Mouse (Mus musculus) stomach, embryonic 15.5 days (tissue): ENCODE measurements at regions not wholly inside any gene's neighbourhood (a gene's known extent, or its start where the extent isn't known, plus 50 kb on each side); places are given as distances from the start of the nearest gene placed in this dataset.

ENCODE experiments used
- ATAC-seq: fragments of 200-750 bp; cut with Nextera tagmentation; 2 replicates; pipeline ENCODE4 v1.8.0; 2017; ENCODE audit warnings: low read depth, moderate number of reproducible peaks, moderate TSS enrichment; ENCODE audit not compliant: insufficient read depth, low FRiP score
- H3K27ac ChIP-seq: fragments of 300-500 bp; sonication (generic); 2 replicates; pipeline ENCODE4 v1.5.1; 2015; ENCODE audit warnings: mild to moderate bottlenecking, inconsistent platforms
- H3K27me3 ChIP-seq: fragments of 300-500 bp; sonication (generic); replicated peaks from 2 replicates; pipeline ENCODE4 v1.6.1; 2015; ENCODE audit warnings: inconsistent platforms
- H3K36me3 ChIP-seq: fragments of 300-500 bp; sonication (generic); 2 replicates; pipeline ENCODE4 v1.6.1; 2015; ENCODE audit warnings: inconsistent platforms
- H3K4me1 ChIP-seq: fragments of 300-500 bp; sonication (generic); 2 replicates; pipeline ENCODE4 v1.6.1; 2015; ENCODE audit warnings: inconsistent platforms
- H3K4me2 ChIP-seq: fragments of 300-500 bp; sonication (generic); 2 replicates; pipeline ENCODE4 v1.6.1; 2015; ENCODE audit warnings: mild to moderate bottlenecking, inconsistent platforms
- H3K4me3 ChIP-seq: fragments of 300-500 bp; sonication (generic); replicated peaks from 2 replicates; pipeline ENCODE4 v1.5.1; 2015; ENCODE audit warnings: inconsistent platforms
- H3K9ac ChIP-seq: fragments of 300-500 bp; sonication (generic); 2 replicates; pipeline ENCODE4 v1.6.1; 2015; ENCODE audit warnings: inconsistent platforms
- H3K9me3 ChIP-seq: fragments of 300-500 bp; sonication (generic); 2 replicates; pipeline ENCODE4 v1.6.1; 2016; ENCODE audit warnings: inconsistent platforms
- WGBS: fragments of 180-500 bp; shearing (Covaris S2); methylation state at CpG from one replicate; pipeline ENCODE4 v1.1.7; 2015; 5-methylcytosine and 5-hydroxymethylcytosine counted together

DNA sequence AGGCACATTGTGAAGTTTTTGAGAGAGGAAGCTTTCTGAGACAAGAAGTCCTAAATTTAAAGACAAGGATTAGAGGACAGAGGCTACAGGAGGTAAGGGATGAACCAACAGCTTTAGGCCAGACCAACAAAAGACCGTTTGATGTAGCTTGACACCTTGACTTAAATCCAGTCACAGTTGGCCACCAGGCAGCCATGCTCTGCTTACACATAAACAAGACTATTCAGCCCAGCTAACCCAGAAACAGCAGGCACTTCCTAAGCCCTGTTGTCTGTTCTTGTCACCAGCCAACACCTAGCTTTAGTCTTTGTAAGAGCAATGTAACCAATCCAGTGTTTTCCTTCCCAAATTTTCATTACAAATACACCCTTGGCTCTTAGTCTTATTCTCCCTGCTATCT is 159.9 kb upstream of the Plekha5 start:
- Histone ChIP-seq H3K4me2 (no peak overlapping the region), H3K27ac (no peak overlapping the region), H3K4me3 (no peak overlapping the region), H3K9me3 (no peaks in the 10 kb centered on the region), H3K4me1 (no peaks in the 10 kb centered on the region), H3K27me3 (no peaks in the 10 kb centered on the region), H3K36me3 (no peaks in the 10 kb centered on the region), H3K9ac (no peak overlapping the region)
- no peak for ATAC-seq
- WGBS, result 41% methylated on average over 1 of the region's 1 CpGs

DNA sequence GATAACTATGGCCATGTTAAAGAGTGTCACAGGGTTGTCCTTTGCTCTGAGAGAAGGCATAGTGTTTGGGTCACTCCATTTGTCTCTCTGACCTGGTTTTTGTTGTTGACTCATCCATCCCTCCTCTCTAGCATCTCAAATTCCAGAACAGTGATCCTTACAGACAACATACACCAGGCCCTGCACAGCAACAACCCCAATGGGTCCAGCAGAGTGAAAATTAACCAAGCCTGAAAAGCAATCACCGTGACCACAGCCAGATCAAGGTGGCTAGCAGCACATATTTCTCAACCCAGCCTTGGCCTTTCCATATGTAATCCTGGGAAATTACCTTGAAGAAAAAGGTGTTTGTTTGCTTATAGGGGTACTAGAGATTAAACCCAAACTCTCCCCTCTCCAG is 162.0 kb upstream of the Plekha5 start:
- H3K4me1 ChIP-seq, result no peaks in the 10 kb centered on the region
- ATAC-seq, result no peak
- no peak overlapping the region for H3K4me2 ChIP-seq
- no peaks in the 10 kb centered on the region for H3K36me3 ChIP-seq
- no peak overlapping the region for H3K27ac ChIP-seq
- H3K9ac ChIP-seq, result no peak overlapping the region
- H3K27me3 ChIP-seq, result no peaks in the 10 kb centered on the region
- H3K4me3 ChIP-seq, result no peak overlapping the region
- H3K9me3 ChIP-seq, result no peaks in the 10 kb centered on the region
- WGBS, result 81% methylated on average over 1 of the region's 1 CpGs

DNA sequence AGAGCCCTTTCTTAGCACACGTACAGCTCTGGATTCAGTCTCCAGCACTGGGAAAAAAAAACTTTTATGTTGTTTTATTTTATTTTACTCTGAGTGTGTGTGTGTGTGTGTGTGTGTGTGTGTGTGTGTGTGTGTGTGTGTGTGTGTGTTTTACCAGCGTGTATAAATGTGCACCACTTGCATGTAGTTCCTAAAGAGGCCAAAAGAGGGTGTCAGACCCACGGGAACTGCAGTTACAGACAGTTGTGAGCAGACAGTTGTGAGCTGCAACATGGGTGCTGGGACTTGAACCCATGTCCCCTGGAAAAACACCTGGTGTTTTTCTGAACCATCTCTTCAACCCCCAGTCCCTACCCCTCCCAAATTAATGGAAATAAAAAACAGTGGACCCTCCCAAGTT is 165.1 kb upstream of the Plekha5 start:
- no peaks in the 10 kb centered on the region for H3K36me3 ChIP-seq

DNA sequence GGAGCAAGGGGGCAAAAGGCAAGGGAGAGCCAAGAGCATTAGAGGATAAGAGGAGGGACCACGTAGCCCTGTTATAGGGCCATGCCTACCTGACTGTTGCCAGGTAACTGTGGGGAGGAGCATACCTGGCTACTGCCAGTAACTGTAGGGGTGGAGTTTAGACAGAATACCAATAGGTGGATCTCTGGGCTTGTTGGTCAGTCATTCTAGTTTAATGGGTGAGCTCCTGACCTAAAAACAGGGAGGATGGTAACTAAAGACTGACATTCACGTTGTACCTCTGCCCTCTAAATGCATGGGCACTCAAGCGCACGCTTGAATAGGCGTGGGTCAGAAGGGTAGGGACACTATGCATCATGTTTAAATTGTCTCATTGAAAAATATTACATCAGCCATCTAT is 165.8 kb upstream of the Plekha5 start:
- no peaks in the 10 kb centered on the region for H3K9me3 ChIP-seq
- no peak overlapping the region for H3K27ac ChIP-seq
- no peak for ATAC-seq
- H3K9ac ChIP-seq, result no peak overlapping the region
- H3K4me3 ChIP-seq, result no peak overlapping the region
- H3K36me3 ChIP-seq, result no peaks in the 10 kb centered on the region
- no peak overlapping the region for H3K4me2 ChIP-seq
- WGBS, result 84% methylated on average over 5 of the region's 5 CpGs
- no peaks in the 10 kb centered on the region for H3K27me3 ChIP-seq
- H3K4me1 ChIP-seq, result no peaks in the 10 kb centered on the region

More for the DNA sequence above, 165.1 kb upstream of the Plekha5 start:
- 85% methylated on average over 3 of the region's 3 CpGs for WGBS
- no peaks in the 10 kb centered on the region for H3K9me3 ChIP-seq
- H3K4me2 ChIP-seq, result no peak overlapping the region
- H3K27me3 ChIP-seq, result no peaks in the 10 kb centered on the region
- no peak for ATAC-seq
- no peaks in the 10 kb centered on the region for H3K4me1 ChIP-seq
- no peak overlapping the region for H3K4me3 ChIP-seq
- H3K9ac ChIP-seq, result no peak overlapping the region
- H3K27ac ChIP-seq, result no peak overlapping the region

DNA sequence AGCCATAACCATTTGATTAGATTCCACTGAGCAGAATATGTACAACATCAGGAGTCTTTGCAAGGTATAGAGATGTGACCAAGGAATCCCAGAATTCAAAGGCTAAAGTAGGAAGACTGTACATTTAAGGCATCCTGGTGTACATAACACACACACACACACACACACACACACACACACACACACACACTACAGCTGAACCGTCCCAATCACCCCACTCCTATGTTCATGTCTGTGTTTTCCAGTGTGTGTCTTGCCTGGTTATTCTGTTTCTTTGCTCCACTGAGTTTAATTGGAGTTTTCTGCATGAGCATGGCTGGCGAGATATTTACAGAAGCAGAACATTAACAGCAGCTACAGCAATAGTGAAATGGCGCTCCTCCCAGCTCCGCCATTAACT is 172.3 kb upstream of the Plekha5 start:
- H3K9me3 ChIP-seq, result no peaks in the 10 kb centered on the region
- ATAC-seq, result no peak
- 85% methylated on average over 4 of the region's 4 CpGs for WGBS

DNA sequence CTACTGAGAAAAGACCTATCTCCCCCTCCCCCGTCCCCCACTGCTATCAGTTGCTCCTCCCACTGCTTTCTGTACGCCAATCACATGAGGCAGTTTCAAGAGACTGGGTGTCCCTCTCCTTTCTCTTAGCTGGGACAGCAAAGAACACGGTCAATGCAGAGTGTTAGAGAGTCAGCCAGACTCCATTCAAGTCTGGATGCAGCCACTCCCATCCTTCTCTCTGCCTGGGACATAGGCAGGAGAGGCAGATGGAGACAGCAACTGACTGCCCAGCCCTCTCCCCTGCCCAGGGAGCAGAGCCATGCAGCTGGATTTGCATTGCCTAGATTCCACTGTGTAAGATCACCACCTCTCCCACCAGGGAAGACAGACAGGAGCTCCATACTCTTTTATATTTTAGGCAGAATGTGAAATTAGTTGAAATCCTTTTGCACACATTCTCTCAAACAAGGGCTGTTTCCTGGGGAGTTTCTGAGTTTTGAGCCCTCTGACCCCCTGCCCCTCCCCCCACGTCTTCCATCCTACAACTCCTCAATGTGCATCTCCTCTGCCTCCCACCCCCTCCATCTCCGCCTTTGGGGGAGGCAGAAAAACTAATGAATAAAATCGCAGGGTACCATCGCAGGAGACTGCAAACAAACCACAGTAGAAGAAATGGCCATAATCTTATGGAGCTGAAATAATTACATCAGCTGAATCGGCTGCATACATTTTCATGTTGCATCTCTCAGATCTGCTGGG is 180.3 kb upstream of the Plekha5 start:
- no peak for ATAC-seq
- Histone ChIP-seq H3K4me3 (no peak overlapping the region), H3K4me2 (no peak overlapping the region), H3K36me3 (no peaks in the 10 kb centered on the region), H3K9ac (no peak overlapping the region), H3K4me1 (no peaks in the 10 kb centered on the region), H3K9me3 (no peaks in the 10 kb centered on the region), H3K27me3 (no peaks in the 10 kb centered on the region), H3K27ac (no peak overlapping the region)
- WGBS, result 41% methylated on average over 8 of the region's 8 CpGs

More for the DNA sequence above, 172.3 kb upstream of the Plekha5 start:
- Histone ChIP-seq H3K4me3 (no peak overlapping the region), H3K27me3 (no peaks in the 10 kb centered on the region), H3K4me2 (no peak overlapping the region), H3K4me1 (no peaks in the 10 kb centered on the region), H3K27ac (no peak overlapping the region), H3K9ac (no peak overlapping the region), H3K36me3 (no peaks in the 10 kb centered on the region)

DNA sequence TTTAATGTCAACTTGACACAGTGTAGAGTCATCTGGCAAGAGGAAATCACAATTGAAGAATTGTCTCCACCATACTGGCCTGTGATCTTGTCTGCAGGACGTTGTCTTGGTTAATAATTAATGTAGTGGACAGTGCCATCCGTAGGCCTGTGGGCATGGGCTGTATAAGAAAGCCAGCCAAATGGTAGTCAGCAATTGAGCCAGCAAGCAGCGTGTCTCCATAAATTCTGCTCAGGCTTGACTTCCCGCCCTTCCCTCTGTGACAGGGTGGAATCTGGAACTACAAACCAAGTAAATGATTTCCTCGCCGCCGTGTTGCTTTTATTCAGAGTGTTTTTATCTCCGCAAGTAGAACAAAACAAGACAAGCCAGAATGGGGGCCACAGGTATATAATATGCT is 184.5 kb upstream of the Plekha5 start:
- H3K9ac ChIP-seq, result no peak overlapping the region
- H3K36me3 ChIP-seq, result no peaks in the 10 kb centered on the region
- H3K9me3 ChIP-seq, result no peaks in the 10 kb centered on the region
- H3K27ac ChIP-seq, result no peak overlapping the region
- ATAC-seq, result no peak
- H3K4me1 ChIP-seq, result no peaks in the 10 kb centered on the region
- H3K4me3 ChIP-seq, result no peak overlapping the region
- 61% methylated on average over 8 of the region's 8 CpGs for WGBS
- no peak overlapping the region for H3K4me2 ChIP-seq
- H3K27me3 ChIP-seq, result no peaks in the 10 kb centered on the region

DNA sequence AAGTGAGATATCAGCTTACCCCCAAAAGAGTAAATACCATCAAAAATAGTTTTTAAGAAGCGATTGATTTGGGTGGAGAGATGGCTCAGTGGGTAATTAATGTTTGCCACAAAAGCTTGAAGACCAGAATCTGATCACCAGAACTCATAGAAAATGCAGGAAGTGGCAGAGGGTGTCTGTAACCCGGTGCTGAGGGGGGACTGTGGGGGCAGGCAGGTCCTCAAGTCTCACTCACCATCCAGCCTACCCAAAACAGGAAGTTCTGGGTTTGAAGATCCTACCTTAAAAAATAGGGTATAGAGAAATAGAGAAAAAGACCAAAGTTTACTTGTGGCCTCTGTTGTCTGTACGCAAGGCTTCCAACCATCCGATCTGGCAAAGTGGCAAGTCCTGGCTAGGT is 190.3 kb upstream of the Plcz1 start:
- no peaks in the 10 kb centered on the region for H3K4me1 ChIP-seq
- no peak overlapping the region for H3K27ac ChIP-seq
- H3K36me3 ChIP-seq, result no peaks in the 10 kb centered on the region
- no peak for ATAC-seq
- H3K27me3 ChIP-seq, result no peaks in the 10 kb centered on the region
- H3K9me3 ChIP-seq, result no peaks in the 10 kb centered on the region
- WGBS, result 92% methylated on average over 4 of the region's 4 CpGs
- H3K4me2 ChIP-seq, result no peak overlapping the region
- H3K4me3 ChIP-seq, result no peak overlapping the region
- H3K9ac ChIP-seq, result no peak overlapping the region

DNA sequence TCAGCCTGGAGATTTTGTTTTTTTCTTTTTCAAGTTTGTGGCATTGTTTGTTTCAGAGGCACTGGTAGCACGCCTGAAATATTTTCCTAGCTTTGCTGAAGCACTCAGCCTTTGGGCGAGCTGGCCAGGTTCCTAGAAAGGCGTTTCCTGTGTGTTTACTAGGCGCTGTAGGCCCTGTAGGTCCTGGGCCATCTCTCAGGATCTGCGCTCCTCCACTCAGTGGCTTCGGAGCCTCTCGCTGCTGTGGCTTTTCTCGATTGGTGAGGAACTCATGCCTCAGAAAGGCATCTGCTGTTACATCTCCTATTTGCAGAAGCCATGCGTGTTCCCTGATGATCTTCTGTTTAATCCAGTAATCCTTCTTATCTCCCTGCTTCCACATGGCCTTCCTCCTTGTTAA is 188.0 kb upstream of the Plcz1 start:
- no peaks in the 10 kb centered on the region for H3K4me1 ChIP-seq
- H3K4me3 ChIP-seq, result no peak overlapping the region

DNA sequence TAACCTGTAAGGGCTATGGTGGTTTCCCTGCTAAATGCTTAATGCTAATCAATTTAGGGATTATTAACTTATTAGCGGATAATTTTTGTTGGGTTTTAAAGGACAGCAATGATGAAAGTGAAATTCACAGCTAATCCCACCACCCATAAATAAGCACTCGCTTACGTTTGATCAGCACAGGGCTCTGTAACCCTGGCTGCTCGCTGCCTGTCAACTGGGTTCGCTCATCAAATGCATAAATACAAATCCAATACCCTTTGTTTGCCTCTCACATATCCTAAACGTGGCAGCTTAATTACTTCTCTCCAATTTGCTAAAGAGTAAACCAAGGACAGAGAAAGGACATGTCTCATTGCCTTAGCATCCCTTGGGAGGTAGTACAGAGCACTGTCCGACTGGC is 187.5 kb upstream of the Plcz1 start:
- Histone ChIP-seq H3K4me1 (no peaks in the 10 kb centered on the region), H3K4me3 (no peak overlapping the region), H3K4me2 (no peak overlapping the region), H3K27me3 (no peaks in the 10 kb centered on the region), H3K9ac (no peak overlapping the region), H3K9me3 (no peaks in the 10 kb centered on the region), H3K27ac (no peak overlapping the region), H3K36me3 (no peaks in the 10 kb centered on the region)
- WGBS, result 73% methylated on average over 7 of the region's 7 CpGs
- no peak for ATAC-seq

More for the DNA sequence above, 188.0 kb upstream of the Plcz1 start:
- H3K36me3 ChIP-seq, result no peaks in the 10 kb centered on the region
- H3K9me3 ChIP-seq, result no peaks in the 10 kb centered on the region
- H3K9ac ChIP-seq, result no peak overlapping the region
- H3K27ac ChIP-seq, result no peak overlapping the region
- H3K27me3 ChIP-seq, result no peaks in the 10 kb centered on the region
- no peak overlapping the region for H3K4me2 ChIP-seq
- WGBS, result 51% methylated on average over 9 of the region's 9 CpGs
- ATAC-seq, result no peak

DNA sequence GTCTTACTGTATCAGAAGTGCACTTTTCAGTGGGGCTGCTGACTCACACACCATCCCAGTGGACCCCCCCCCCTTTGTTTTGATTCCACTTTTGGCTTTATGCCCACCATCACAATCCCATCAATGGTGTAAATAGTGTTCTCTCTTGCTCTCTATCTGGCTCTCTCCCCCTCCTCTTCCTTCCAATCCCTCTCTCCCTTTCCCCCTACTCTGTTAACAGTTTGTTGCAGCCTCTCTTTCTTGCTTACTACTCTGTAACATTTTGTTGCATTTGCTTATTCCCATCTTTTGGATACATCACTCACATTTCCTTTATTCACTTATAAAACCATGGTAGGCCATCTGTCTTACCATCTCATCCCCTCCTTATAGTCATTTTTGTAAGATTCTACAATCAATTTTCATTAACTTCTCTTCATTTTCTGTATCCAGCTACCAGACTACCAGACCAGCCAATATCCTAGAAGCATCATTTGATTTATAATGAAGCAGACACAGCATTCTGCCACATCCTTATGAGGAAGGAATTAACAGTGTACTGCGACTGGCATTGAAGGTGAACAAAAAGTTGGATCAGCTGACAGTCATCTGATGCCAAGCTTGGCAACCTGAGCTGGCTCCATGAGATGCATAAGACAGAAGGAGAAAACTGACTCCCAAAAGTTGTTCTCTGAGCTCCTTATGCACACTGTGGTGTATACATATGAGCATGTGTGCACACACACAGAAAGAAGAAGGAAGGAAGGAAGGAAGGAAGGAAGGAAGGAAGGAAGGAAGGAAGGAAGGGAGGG is 181.5 kb upstream of the Plcz1 start:
- H3K4me2 ChIP-seq, result no peak overlapping the region
- H3K36me3 ChIP-seq, result no peaks in the 10 kb centered on the region
- no peak overlapping the region for H3K27ac ChIP-seq
- H3K27me3 ChIP-seq, result no peaks in the 10 kb centered on the region
- no peaks in the 10 kb centered on the region for H3K9me3 ChIP-seq
- no peak for ATAC-seq
- H3K4me1 ChIP-seq, result no peaks in the 10 kb centered on the region
- H3K9ac ChIP-seq, result no peak overlapping the region
- no peak overlapping the region for H3K4me3 ChIP-seq
- 73% methylated on average over 1 of the region's 1 CpGs for WGBS

DNA sequence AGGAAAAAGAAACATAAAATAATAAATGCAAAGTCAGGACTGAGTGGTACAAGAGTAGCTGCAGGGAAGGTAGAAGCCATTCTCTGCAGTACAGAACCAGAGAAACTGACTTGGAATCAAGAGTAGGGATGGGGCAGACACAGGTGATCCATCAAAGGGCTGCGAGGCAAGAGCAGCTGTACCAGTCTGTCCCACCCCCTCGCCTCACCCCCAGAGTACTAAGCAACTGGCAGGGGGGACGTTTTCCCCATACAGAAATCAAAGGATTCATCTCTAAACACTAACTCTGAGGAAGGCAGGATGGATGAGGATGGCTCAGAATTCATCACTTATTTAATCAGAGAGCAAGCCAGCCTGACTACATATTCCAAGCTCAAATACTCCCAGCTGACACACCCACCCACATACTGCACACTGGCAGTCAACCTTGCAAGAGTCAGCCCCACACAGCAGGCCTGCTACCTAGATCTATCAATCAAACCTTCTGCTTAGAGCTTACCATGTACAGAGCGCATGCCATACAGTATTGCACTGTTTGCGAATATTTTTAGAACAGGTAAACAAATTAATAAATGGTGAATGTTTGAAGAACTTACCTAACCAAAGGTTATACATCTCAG is 180.5 kb upstream of the Plcz1 start:
- Histone ChIP-seq H3K27ac (no peak overlapping the region), H3K36me3 (no peaks in the 10 kb centered on the region), H3K9me3 (no peaks in the 10 kb centered on the region), H3K4me3 (no peak overlapping the region), H3K27me3 (no peaks in the 10 kb centered on the region), H3K9ac (no peak overlapping the region), H3K4me2 (no peak overlapping the region), H3K4me1 (no peaks in the 10 kb centered on the region)
- ATAC-seq, result no peak
- WGBS, result 53% methylated on average over 5 of the region's 5 CpGs
